Mouse (Mus musculus) naive thymus-derived CD4-positive, alpha-beta T cell, adult 2 months (primary cell): ENCODE data around the gene Mup2.
"Not testable (repeated sequence)": the region's sequence is repeated elsewhere in the genome, so short reads cannot be mapped to it uniquely, and the experiment has no call there.

Experiments used
- DNase-seq: peaks from one replicate; pipeline ENCODE4 v3.0.0-alpha.2; 2011; ENCODE audit warnings: low read depth

The Mup2 gene

DNA sequence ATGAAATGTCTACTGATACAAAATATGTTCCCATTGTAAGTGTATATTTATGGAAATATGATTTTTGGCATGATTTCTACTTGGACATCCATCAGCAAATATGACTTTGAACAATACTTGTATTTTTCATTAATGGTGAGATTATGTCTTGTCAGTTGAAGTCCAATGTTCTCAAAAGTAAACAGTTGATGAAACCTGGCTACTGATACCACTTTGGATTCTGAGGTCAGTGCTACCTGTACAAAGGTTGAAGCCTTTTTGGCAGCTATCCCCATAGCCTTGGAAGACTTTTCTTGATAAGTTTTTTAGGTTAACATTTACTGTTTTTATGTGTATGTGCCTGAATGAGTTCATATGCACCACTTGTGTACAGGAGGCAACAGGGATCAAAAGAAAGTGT, at the start of gene Mup2:
TSS of gene Mup2 (minus strand) at position 101 of the 400 bp plus-strand sequence.
- DNase-seq, result not testable (repeated sequence)
